Mouse (Mus musculus): ENCODE data around the gene Cldn10.

Cldn10 gene

GRCm38 (mm10) chr14:118827283-118827904, 39.7 kb downstream of the Cldn10 start:
- DNase-seq (ENCODE audit: low read depth, low spot score), result no peak

GRCm38 (mm10) chr14:118829331-118830095, 41.8 kb downstream of the Cldn10 start:
- no peak for DNase-seq (ENCODE audit: low read depth, low spot score)

GRCm38 (mm10) chr14:118831597-118831996, 43.9 kb downstream of the Cldn10 start:
- no peak for DNase-seq (ENCODE audit: low read depth, low spot score)

- DNase-seq (ENCODE audit: low read depth, low spot score), result no peak
These were observed 45.5 kb downstream of the Cldn10 start for GRCm38 (mm10) chr14:118833241-118833640.

- DNase-seq (ENCODE audit: low read depth, low spot score), result no peak
These were observed 46.6 kb downstream of the Cldn10 start for GRCm38 (mm10) chr14:118834313-118834712.

- no peak for DNase-seq (ENCODE audit: low read depth, low spot score)
These were observed 48.4 kb downstream of the Cldn10 start for GRCm38 (mm10) chr14:118836145-118836544.

- no peak for DNase-seq (ENCODE audit: low read depth, low spot score)
These were observed 49.0 kb downstream of the Cldn10 start for GRCm38 (mm10) chr14:118836754-118837153.

GRCm38 (mm10) chr14:118838556-118839120, 50.9 kb downstream of the Cldn10 start:
- DNase-seq (ENCODE audit: low read depth, low spot score), result no peak

- DNase-seq (ENCODE audit: low read depth, low spot score), result no peak
These were observed 51.7 kb downstream of the Cldn10 start for GRCm38 (mm10) chr14:118839416-118839815.

GRCm38 (mm10) chr14:118840027-118840426, 52.3 kb downstream of the Cldn10 start:
- no peak for DNase-seq (ENCODE audit: low read depth, low spot score)

GRCm38 (mm10) chr14:118842353-118842752, 54.6 kb downstream of the Cldn10 start:
- DNase-seq (ENCODE audit: low read depth, low spot score), result no peak

GRCm38 (mm10) chr14:118846834-118847233, 59.1 kb downstream of the Cldn10 start:
- DNase-seq (ENCODE audit: low read depth, low spot score), result no peak

GRCm38 (mm10) chr14:118848171-118848570, 60.5 kb downstream of the Cldn10 start:
- no peak for DNase-seq (ENCODE audit: low read depth, low spot score)

- no peak for DNase-seq (ENCODE audit: low read depth, low spot score)
These were observed 62.4 kb downstream of the Cldn10 start for GRCm38 (mm10) chr14:118850011-118850695.

- no peak for DNase-seq (ENCODE audit: low read depth, low spot score)
These were observed 63.0 kb downstream of the Cldn10 start for GRCm38 (mm10) chr14:118850696-118851035.

- no peak for DNase-seq (ENCODE audit: low read depth, low spot score)
These were observed 63.9 kb downstream of the Cldn10 start for GRCm38 (mm10) chr14:118851496-118852107.

GRCm38 (mm10) chr14:118854371-118855114, 66.8 kb downstream of the Cldn10 start:
- no peak for DNase-seq (ENCODE audit: low read depth, low spot score)

GRCm38 (mm10) chr14:118855141-118855800, 67.6 kb downstream of the Cldn10 start:
- DNase-seq (ENCODE audit: low read depth, low spot score), result no peak

- DNase-seq (ENCODE audit: low read depth, low spot score), result no peak
These were observed 68.9 kb downstream of the Cldn10 start for GRCm38 (mm10) chr14:118856563-118856962.

- no peak for DNase-seq (ENCODE audit: low read depth, low spot score)
These were observed 70.6 kb downstream of the Cldn10 start for GRCm38 (mm10) chr14:118858318-118858717.

GRCm38 (mm10) chr14:118862253-118862652, 74.5 kb downstream of the Cldn10 start:
- no peak for DNase-seq (ENCODE audit: low read depth, low spot score)

All from WW6 (cell line).